Mouse (Mus musculus): ENCODE measurements around the gene Mrrf. TPM values are rescaled to one million over a fixed set of nuclear protein-coding genes. Genes with fewer than 3 reads are reported as not detected.

Mrrf gene
- 19.2 and 21.0 TPM in 2 replicates for polyA plus RNA-seq (2015; fragmentation: Nextera tagmentation; extraction: Ambion mirVana)

DNA sequence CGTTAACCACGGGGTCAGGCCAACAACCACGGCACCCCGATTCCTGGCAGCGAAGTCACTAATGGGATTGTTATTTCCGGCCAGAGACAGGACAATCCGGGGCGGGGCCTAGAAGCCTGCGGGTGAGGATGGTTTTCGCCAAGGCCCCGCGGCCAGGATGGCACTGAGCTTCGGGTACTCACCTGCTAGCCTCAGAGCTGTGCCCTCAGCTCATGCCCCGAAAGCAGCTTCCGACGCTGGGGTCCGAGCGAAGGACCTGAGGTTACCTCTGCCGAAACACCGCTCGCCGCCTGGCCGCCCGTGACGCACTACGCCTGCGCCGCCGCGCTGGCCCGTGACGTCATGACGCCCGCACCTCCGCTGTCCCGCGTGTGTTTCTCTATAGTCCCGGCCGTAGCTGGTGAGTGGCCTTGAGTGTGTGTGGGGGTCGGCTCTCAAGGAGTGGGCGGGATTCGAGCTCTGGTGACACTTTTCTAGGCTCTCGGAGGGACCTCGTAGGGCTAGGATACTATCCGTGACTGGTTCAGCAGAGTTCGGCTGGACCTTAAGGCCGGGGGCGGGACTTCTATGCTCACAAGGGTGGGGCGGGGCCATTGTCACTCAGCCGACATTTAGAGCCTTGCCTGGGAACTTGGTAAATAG lies at the start of gene Mrrf, which contains the start of gene Rbm18:
Gene Mrrf, plus strand, starts transcription at position 90 of the 642 bp plus-strand sequence.
Gene Rbm18, minus strand, starts transcription at position 474 of the 642 bp plus-strand sequence.
- H3K4me2 ChIP-seq (replicated peaks; ENCODE audit: low read depth), result peak within 1 kb of the TSS; percentile 74
- H3K36me3 ChIP-seq (ENCODE audit: control insufficient read depth, insufficient read depth, low read length), result 0 out of 2 replicates have a peak, but pooled peaks cover 9% of the 10 kb centered on the region
- DNase-seq (ENCODE audit: low spot score), result peak; percentile 92
- no peaks in the 10 kb centered on the region for H3K9me3 ChIP-seq (ENCODE audit: control insufficient read depth, low read length)
- H3K27ac ChIP-seq (replicated peaks), result peak within 1 kb of the TSS; percentile 87
- under 1% methylated on average over 47 of the region's 50 CpGs for WGBS
- ATAC-seq (ENCODE audit: low FRiP score, low TSS enrichment), result peak; percentile 97
- peaks cover 3% of the 10 kb centered on the region; the same call in 1 of the 2 replicates for H3K4me1 ChIP-seq (replicated peaks; ENCODE audit: control insufficient read depth, insufficient read depth)
- peak within 1 kb of the TSS; percentile 65 for H3K4me3 ChIP-seq (ENCODE audit: low read depth, low read length)
- H3K27me3 ChIP-seq (ENCODE audit: control insufficient read depth, insufficient read depth, low read length), result no peaks in the 10 kb centered on the region
- H3K9ac ChIP-seq (ENCODE audit: low read length), result peak within 1 kb of the TSS; percentile 73
- TF ChIP-seq EP300 (optimal IDR thresholded peaks at IDR 0.05), result no peak
- no peak for TF ChIP-seq CTCF (IDR thresholded peaks at IDR 0.05; ENCODE audit: low read depth)

DNA sequence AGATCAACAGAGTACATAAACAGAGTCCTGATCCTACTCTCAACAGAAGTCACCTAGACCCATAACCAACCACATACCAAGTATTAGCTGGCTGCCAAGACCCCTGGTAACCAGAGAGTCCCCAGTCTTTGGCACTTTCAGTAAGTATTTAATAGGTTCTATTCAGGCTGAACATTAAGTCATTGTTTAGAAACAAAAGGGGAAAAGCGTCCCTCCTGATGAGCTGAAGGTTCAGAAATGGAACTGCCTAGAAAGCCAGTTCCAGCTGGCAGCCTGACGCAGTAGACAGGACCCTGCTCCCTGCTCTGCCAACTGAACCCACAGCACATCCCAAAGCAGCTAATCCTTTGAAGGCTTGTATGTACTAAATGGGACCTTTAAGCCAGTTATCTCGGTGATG lies 47.0 kb upstream of the Mrrf start:
- Histone ChIP-seq H3K27me3 (ENCODE audit: control insufficient read depth, insufficient read depth, low read length) (peaks cover 20% of the 10 kb centered on the region; the same call in 1 of the 2 replicates), H3K27ac (replicated peaks) (no peak overlapping the region), H3K4me3 (ENCODE audit: low read depth, low read length) (no peak overlapping the region), H3K9ac (ENCODE audit: low read length) (no peak overlapping the region), H3K9me3 (ENCODE audit: control insufficient read depth, low read length) (no peaks in the 10 kb centered on the region), H3K4me1 (replicated peaks; ENCODE audit: control insufficient read depth, insufficient read depth) (0 out of 2 replicates have a peak, but pooled peaks cover 3% of the 10 kb centered on the region), H3K36me3 (ENCODE audit: control insufficient read depth, insufficient read depth, low read length) (no peaks in the 10 kb centered on the region), H3K4me2 (replicated peaks; ENCODE audit: low read depth) (no peak overlapping the region)
- 44% methylated on average over 3 of the region's 3 CpGs for WGBS
- TF ChIP-seq EP300 (optimal IDR thresholded peaks at IDR 0.05) (no peak), CTCF (IDR thresholded peaks at IDR 0.05; ENCODE audit: low read depth) (no peak)
- DNase-seq (ENCODE audit: low spot score) (no peak), ATAC-seq (ENCODE audit: low FRiP score, low TSS enrichment) (no peak)

DNA sequence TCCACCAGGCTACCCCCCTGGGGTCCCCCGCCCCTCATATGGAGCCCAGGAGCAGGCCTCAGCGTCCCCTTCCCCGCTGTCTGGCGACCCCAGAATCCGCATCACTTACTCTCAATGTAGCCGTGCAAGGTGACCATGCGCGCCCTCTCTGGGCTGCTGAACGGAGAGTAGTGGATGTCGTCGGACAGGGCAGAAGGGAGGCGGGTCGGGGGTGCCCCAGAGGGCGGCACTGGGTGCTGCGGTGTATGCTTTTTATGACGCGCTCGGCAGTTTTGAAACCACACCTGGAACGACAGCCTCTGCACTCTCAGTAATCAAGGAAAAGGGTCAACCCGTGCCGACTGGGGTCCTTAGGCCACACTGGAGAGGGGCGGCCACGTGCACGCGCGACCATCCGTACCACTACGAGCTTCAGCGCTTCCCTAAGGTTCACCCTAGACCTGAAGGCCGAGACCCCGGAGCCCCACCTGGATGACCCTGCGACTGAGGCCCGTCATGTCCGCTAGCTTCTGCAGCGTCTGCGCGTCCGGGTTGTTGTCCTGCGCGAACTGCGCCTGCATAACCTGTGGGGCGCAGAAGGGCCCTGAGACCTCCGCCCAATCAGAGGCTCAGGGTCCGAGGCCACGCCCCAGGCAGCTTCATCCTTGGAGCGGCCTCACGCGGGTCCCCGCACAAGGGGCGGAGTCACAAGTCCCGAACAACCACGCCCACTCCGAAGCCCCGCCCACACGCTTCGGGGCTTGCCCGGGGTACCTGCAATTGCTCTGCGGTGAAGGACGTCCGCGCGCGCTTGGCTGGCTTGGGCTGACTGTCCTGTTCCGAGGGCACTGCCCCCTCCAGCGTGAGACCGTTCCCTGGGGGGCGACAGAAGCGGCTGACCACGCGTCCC lies 45.1 kb upstream of the Mrrf start:
- H3K4me1 ChIP-seq (replicated peaks; ENCODE audit: control insufficient read depth, insufficient read depth), result 0 out of 2 replicates have a peak, but pooled peaks cover 3% of the 10 kb centered on the region
- H3K4me2 ChIP-seq (replicated peaks; ENCODE audit: low read depth), result peak overlapping the region; percentile 68
- ATAC-seq (ENCODE audit: low FRiP score, low TSS enrichment) (peak; percentile 62), DNase-seq (ENCODE audit: low spot score) (peak; percentile 72)
- H3K4me3 ChIP-seq (ENCODE audit: low read depth, low read length), result peak overlapping the region; percentile 35
- peaks cover 25% of the 10 kb centered on the region; the same call in 1 of the 2 replicates for H3K27me3 ChIP-seq (ENCODE audit: control insufficient read depth, insufficient read depth, low read length)
- WGBS, result 8% methylated on average over 69 of the region's 70 CpGs
- no peak overlapping the region for H3K27ac ChIP-seq (replicated peaks)
- no peaks in the 10 kb centered on the region for H3K9me3 ChIP-seq (ENCODE audit: control insufficient read depth, low read length)
- no peak for TF ChIP-seq EP300 (optimal IDR thresholded peaks at IDR 0.05)
- no peak for TF ChIP-seq CTCF (IDR thresholded peaks at IDR 0.05; ENCODE audit: low read depth)
- H3K9ac ChIP-seq (ENCODE audit: low read length), result peak overlapping the region; percentile 23; the same call in 1 of the 2 replicates
- H3K36me3 ChIP-seq (ENCODE audit: control insufficient read depth, insufficient read depth, low read length), result no peaks in the 10 kb centered on the region

DNA sequence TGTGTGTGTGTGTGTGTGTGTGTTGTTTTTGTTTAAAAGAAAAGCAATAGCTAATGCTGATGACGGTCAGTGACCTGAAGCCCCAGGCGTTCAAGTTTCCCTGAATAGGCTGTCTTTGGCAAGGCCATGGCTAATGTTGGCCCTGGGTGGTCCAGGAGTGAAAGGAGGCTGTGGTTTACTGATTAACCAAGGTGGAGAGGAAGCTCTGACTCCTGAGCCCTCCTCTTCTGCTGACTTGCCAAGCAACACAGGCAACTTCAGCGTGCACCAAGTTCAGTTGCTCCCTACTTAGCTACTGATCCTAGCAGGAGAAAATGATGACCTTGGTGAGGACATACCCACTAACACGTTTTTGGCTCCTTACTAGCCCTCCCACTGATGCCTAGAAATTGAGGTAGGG lies 43.4 kb upstream of the Mrrf start:
- ATAC-seq (ENCODE audit: low FRiP score, low TSS enrichment) (no peak), DNase-seq (ENCODE audit: low spot score) (no peak)
- Histone ChIP-seq H3K27ac (replicated peaks) (no peak overlapping the region), H3K27me3 (ENCODE audit: control insufficient read depth, insufficient read depth, low read length) (peaks cover 29% of the 10 kb centered on the region; the same call in 1 of the 2 replicates), H3K36me3 (ENCODE audit: control insufficient read depth, insufficient read depth, low read length) (no peaks in the 10 kb centered on the region), H3K4me2 (replicated peaks; ENCODE audit: low read depth) (no peak overlapping the region), H3K9ac (ENCODE audit: low read length) (no peak overlapping the region), H3K4me3 (ENCODE audit: low read depth, low read length) (no peak overlapping the region), H3K4me1 (replicated peaks; ENCODE audit: control insufficient read depth, insufficient read depth) (0 out of 2 replicates have a peak, but pooled peaks cover 3% of the 10 kb centered on the region), H3K9me3 (ENCODE audit: control insufficient read depth, low read length) (no peaks in the 10 kb centered on the region)
- TF ChIP-seq EP300 (optimal IDR thresholded peaks at IDR 0.05), result no peak
- no peak for TF ChIP-seq CTCF (IDR thresholded peaks at IDR 0.05; ENCODE audit: low read depth)
- WGBS, result 15% methylated on average over 4 of the region's 4 CpGs

DNA sequence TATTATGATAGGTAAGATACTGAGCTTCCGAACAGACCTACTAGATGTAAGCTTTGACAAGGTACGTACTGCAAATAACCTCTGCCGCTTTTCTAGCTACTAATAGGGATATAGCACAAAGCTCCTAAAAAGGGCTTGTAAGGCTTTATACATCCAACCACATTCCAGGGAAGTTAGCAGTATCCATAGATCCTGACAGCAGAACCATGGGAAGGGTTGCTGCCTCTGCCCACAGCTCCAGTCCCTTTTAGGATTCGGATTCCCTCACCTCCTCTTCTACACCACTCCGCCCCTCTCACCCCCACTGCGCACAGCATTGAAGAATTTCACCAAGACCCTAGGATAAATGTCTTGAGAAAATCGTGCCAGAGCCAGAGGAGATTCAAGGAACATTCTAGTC lies 42.9 kb upstream of the Mrrf start:
- Histone ChIP-seq H3K27ac (replicated peaks) (no peak overlapping the region), H3K9ac (ENCODE audit: low read length) (no peak overlapping the region), H3K36me3 (ENCODE audit: control insufficient read depth, insufficient read depth, low read length) (no peaks in the 10 kb centered on the region), H3K27me3 (ENCODE audit: control insufficient read depth, insufficient read depth, low read length) (peaks cover 29% of the 10 kb centered on the region; the same call in 1 of the 2 replicates), H3K4me3 (ENCODE audit: low read depth, low read length) (no peak overlapping the region), H3K9me3 (ENCODE audit: control insufficient read depth, low read length) (no peaks in the 10 kb centered on the region), H3K4me1 (replicated peaks; ENCODE audit: control insufficient read depth, insufficient read depth) (0 out of 2 replicates have a peak, but pooled peaks cover 3% of the 10 kb centered on the region), H3K4me2 (replicated peaks; ENCODE audit: low read depth) (no peak overlapping the region)
- DNase-seq (ENCODE audit: low spot score) (no peak), ATAC-seq (ENCODE audit: low FRiP score, low TSS enrichment) (no peak)
- no peak for TF ChIP-seq CTCF (IDR thresholded peaks at IDR 0.05; ENCODE audit: low read depth)
- no peak for TF ChIP-seq EP300 (optimal IDR thresholded peaks at IDR 0.05)
- WGBS, result 31% methylated on average over 7 of the region's 7 CpGs
